Mouse (Mus musculus): ENCODE results near the gene Gm8246.
"Not testable (repeated sequence)": the region's sequence is repeated elsewhere in the genome, so short reads cannot be mapped to it uniquely, and the experiment has no call there.

DNA sequence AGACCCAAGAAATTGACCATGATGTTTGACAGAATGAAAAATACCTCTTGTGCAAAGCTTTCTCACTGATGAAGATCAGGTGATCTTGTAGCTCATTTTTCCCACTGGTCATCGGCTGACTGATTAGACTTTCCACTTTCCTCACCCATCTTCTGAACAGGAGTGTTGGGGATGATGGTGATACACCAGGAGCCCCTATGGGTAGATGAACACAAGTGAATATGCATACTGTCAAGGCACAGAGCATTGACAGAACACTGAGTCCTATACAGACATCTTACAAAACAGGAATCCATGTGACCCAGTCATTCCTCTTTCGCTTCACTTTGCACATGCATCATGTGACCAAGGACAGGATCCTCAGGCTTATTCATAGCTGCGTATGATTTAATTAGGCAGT, 22.3 kb downstream of the Gm8246 start, which contains the start of gene Gm3194:
- TF ChIP-seq CTCF (IDR thresholded peaks at IDR 0.05; ENCODE audit: low read depth, low read length); POLR2A (IDR thresholded peaks at IDR 0.05; ENCODE audit: extremely low read depth, insufficient read depth, low read length): not testable (repeated sequence)
